Mouse (Mus musculus) CH12.LX (cell line): ENCODE measurements around the gene Amdhd1. TPM values are rescaled to one million over a fixed set of nuclear protein-coding genes. Genes with fewer than 3 reads are reported as not detected.

Experiments
- DNase-seq: peaks from one replicate; pipeline ENCODE4 v3.0.0-alpha.2; 2013; ENCODE audit errors: extremely low read depth
- H3K27ac ChIP-seq: 2 replicates; pipeline ENCODE4 v1.5.1; 2012; ENCODE audit warnings: low read depth, mild to moderate bottlenecking, control low read depth, moderate library complexity; ENCODE audit not compliant: insufficient read depth
- H3K27me3 ChIP-seq: replicated peaks from 2 replicates; pipeline ENCODE3; 2012; ENCODE audit warnings: inconsistent platforms
- H3K36me3 ChIP-seq, 2 experiments: replicated peaks in 1 of 2; 2 replicates each; pipeline versions ENCODE3 to v1.6.1; 2012; ENCODE audit warnings: inconsistent platforms in 1 of 2, low read length in 1 of 2, mild to moderate bottlenecking in 1 of 2, mixed read lengths in 1 of 2, moderate library complexity in 1 of 2; ENCODE audit not compliant: control insufficient read depth in 1 of 2, insufficient read depth in 1 of 2
- H3K4me1 ChIP-seq, 2 experiments: 2 replicates each; pipeline ENCODE4 v1.6.1; 2012; ENCODE audit warnings: inconsistent platforms in 1 of 2, moderate library complexity in 1 of 2; ENCODE audit not compliant: insufficient read depth in 2 of 2, control insufficient read depth in 1 of 2
- H3K4me2 ChIP-seq: 2 replicates; pipeline ENCODE4 v1.6.1; 2012; ENCODE audit warnings: low read depth, mild to moderate bottlenecking, control low read depth; ENCODE audit not compliant: poor library complexity, insufficient read depth, severe bottlenecking
- H3K4me3 ChIP-seq, 3 experiments: fragments of 150-350 bp in 1 of 3; sonication (generic) in 1 of 3; replicated peaks in 1 of 3; 2 replicates each; pipeline versions ENCODE3 to v1.5.1; 2011 to 2012; ENCODE audit warnings: low read depth in 2 of 3, low read length in 2 of 3, mild to moderate bottlenecking in 2 of 3, moderate library complexity in 2 of 3, control low read depth in 1 of 3, improper control_type of control experiment in 1 of 3, inconsistent platforms in 1 of 3, mixed read lengths in 1 of 3; ENCODE audit not compliant: poor library complexity in 1 of 3
- H3K79me2 ChIP-seq: replicated peaks from 2 replicates; pipeline ENCODE4 v1.6.1; 2012; ENCODE audit warnings: mild to moderate bottlenecking, moderate library complexity; ENCODE audit not compliant: control insufficient read depth, poor library complexity, insufficient read depth, severe bottlenecking; ENCODE audit errors: extremely low read depth
- H3K9ac ChIP-seq: 2 replicates; pipeline ENCODE4 v1.6.1; 2012; ENCODE audit warnings: low read depth, mild to moderate bottlenecking, control low read depth, moderate library complexity; ENCODE audit not compliant: insufficient read depth
- H3K9me3 ChIP-seq: replicated peaks from 2 replicates; pipeline ENCODE3; 2012; ENCODE audit warnings: low read length, inconsistent platforms, mixed read lengths
- BHLHE40 ChIP-seq: IDR thresholded peaks from 2 replicates; pipeline ENCODE4 v1.6.1; 2011; ENCODE audit warnings: mild to moderate bottlenecking, low read depth, low read length, improper control_type of control experiment
- CHD1 ChIP-seq: IDR thresholded peaks from 2 replicates; pipeline ENCODE4 v1.6.1; 2012; ENCODE audit warnings: low read depth, low read length, improper control_type of control experiment, inconsistent platforms
- CHD2 ChIP-seq: IDR thresholded peaks from 2 replicates; pipeline ENCODE4 v1.6.1; 2011; ENCODE audit warnings: low read length, improper control_type of control experiment
- CTCF ChIP-seq, 2 experiments: IDR thresholded peaks in 1 of 2; conservative IDR thresholded peaks in 1 of 2; 2 replicates each; pipeline ENCODE4 v1.5.1; 2011 to 2012; ENCODE audit warnings: low read depth in 2 of 2, low read length in 2 of 2, improper control_type of control experiment in 1 of 2, inconsistent platforms in 1 of 2, mild to moderate bottlenecking in 1 of 2, moderate library complexity in 1 of 2
- E2F4 ChIP-seq: IDR thresholded peaks from 2 replicates; pipeline ENCODE4 v1.6.1; 2011; ENCODE audit warnings: low read depth, low read length, improper control_type of control experiment; ENCODE audit not compliant: insufficient replicate concordance
- ELF1 ChIP-seq: IDR thresholded peaks from 2 replicates; pipeline ENCODE4 v1.6.1; 2014; ENCODE audit warnings: low read depth, mild to moderate bottlenecking, inconsistent platforms, low read length, improper control_type of control experiment
- EP300 ChIP-seq: IDR thresholded peaks from 2 replicates; pipeline ENCODE4 v1.6.1; 2011; ENCODE audit warnings: low read length, improper control_type of control experiment
- ETS1 ChIP-seq: conservative IDR thresholded peaks from 2 replicates; pipeline ENCODE4 v1.6.1; 2012; ENCODE audit warnings: low read depth, mild to moderate bottlenecking, inconsistent platforms, low read length, improper control_type of control experiment, moderate library complexity
- GABPA ChIP-seq: IDR thresholded peaks from 2 replicates; pipeline ENCODE4 v1.6.1; 2012; ENCODE audit warnings: low read depth, low read length, improper control_type of control experiment, inconsistent platforms; ENCODE audit not compliant: insufficient replicate concordance
- HCFC1 ChIP-seq: IDR thresholded peaks from 2 replicates; pipeline ENCODE4 v1.6.1; 2012; ENCODE audit warnings: low read depth, mild to moderate bottlenecking, inconsistent platforms, low read length, improper control_type of control experiment
- IRF4 ChIP-seq: IDR thresholded peaks from 2 replicates; pipeline ENCODE4 v1.6.1; 2014; ENCODE audit warnings: low read depth, mild to moderate bottlenecking, inconsistent platforms, low read length, improper control_type of control experiment
- JUN ChIP-seq: IDR thresholded peaks from 2 replicates; pipeline ENCODE4 v1.6.1; 2011; ENCODE audit warnings: low read depth, mild to moderate bottlenecking, low read length, improper control_type of control experiment, moderate library complexity; ENCODE audit not compliant: insufficient read depth
- JUND ChIP-seq: conservative IDR thresholded peaks from 2 replicates; pipeline ENCODE4 v1.6.1; 2011; ENCODE audit warnings: low read depth, low read length, improper control_type of control experiment
- KAT2A ChIP-seq: IDR thresholded peaks from 2 replicates; pipeline ENCODE4 v1.6.1; 2012; ENCODE audit warnings: low read length, improper control_type of control experiment, inconsistent platforms; ENCODE audit not compliant: insufficient replicate concordance
- MAFK ChIP-seq: IDR thresholded peaks from 2 replicates; pipeline ENCODE4 v1.6.1; 2011; ENCODE audit warnings: low read length, improper control_type of control experiment; ENCODE audit not compliant: insufficient replicate concordance
- MAX ChIP-seq: IDR thresholded peaks from 2 replicates; pipeline ENCODE4 v1.6.1; 2011; ENCODE audit warnings: low read length, improper control_type of control experiment
- MAZ ChIP-seq: IDR thresholded peaks from 2 replicates; pipeline ENCODE4 v1.6.1; 2012; ENCODE audit warnings: low read depth, mild to moderate bottlenecking, inconsistent platforms, low read length, improper control_type of control experiment, moderate library complexity
- MEF2A ChIP-seq: IDR thresholded peaks from 2 replicates; pipeline ENCODE4 v1.6.1; 2014; ENCODE audit warnings: low read depth, mild to moderate bottlenecking, inconsistent platforms, low read length, improper control_type of control experiment, borderline replicate concordance
- MXI1 ChIP-seq: IDR thresholded peaks from 2 replicates; pipeline ENCODE4 v1.6.1; 2011; ENCODE audit warnings: mild to moderate bottlenecking, low read depth, low read length, improper control_type of control experiment
- MYC ChIP-seq: IDR thresholded peaks from 2 replicates; pipeline ENCODE4 v1.6.1; 2011; ENCODE audit warnings: low read depth, mild to moderate bottlenecking, improper control_type of control experiment, low read length
- NELFE ChIP-seq: IDR thresholded peaks from 2 replicates; pipeline ENCODE4 v1.6.1; 2011; ENCODE audit warnings: low read depth, low read length, improper control_type of control experiment
- NRF1 ChIP-seq: IDR thresholded peaks from 2 replicates; pipeline ENCODE4 v1.6.1; 2014; ENCODE audit warnings: low read depth, mild to moderate bottlenecking, inconsistent platforms, low read length, improper control_type of control experiment, moderate library complexity
- PAX5 ChIP-seq: IDR thresholded peaks from 2 replicates; pipeline ENCODE4 v1.6.1; 2012; ENCODE audit warnings: low read length, inconsistent platforms, mixed read lengths
- POLR2A ChIP-seq: IDR thresholded peaks from 2 replicates; pipeline ENCODE4 v1.6.1; 2011; ENCODE audit warnings: low read depth, mild to moderate bottlenecking, improper control_type of control experiment, low read length
- POLR2AphosphoS2 ChIP-seq: IDR thresholded peaks from 2 replicates; pipeline ENCODE4 v1.6.1; 2011; ENCODE audit warnings: low read depth, low read length, improper control_type of control experiment
- RAD21 ChIP-seq: IDR thresholded peaks from 2 replicates; pipeline ENCODE4 v1.6.1; 2011; ENCODE audit warnings: low read depth, mild to moderate bottlenecking, low read length, improper control_type of control experiment, moderate library complexity
- RCOR1 ChIP-seq: conservative IDR thresholded peaks from 2 replicates; pipeline ENCODE4 v1.6.1; 2012; ENCODE audit warnings: low read depth, mild to moderate bottlenecking, inconsistent platforms, low read length, improper control_type of control experiment
- SIN3A ChIP-seq: IDR thresholded peaks from 2 replicates; pipeline ENCODE4 v1.6.1; 2012; ENCODE audit warnings: low read length, improper control_type of control experiment, inconsistent platforms
- SMC3 ChIP-seq: IDR thresholded peaks from 2 replicates; pipeline ENCODE4 v1.6.1; 2011; ENCODE audit warnings: low read depth, low read length, improper control_type of control experiment
- TBP ChIP-seq: conservative IDR thresholded peaks from 2 replicates; pipeline ENCODE4 v1.6.1; 2011; ENCODE audit warnings: low read depth, low read length, improper control_type of control experiment
- TCF12 ChIP-seq: IDR thresholded peaks from 2 replicates; pipeline ENCODE4 v1.6.1; 2014; ENCODE audit warnings: low read depth, mild to moderate bottlenecking, inconsistent platforms, low read length, improper control_type of control experiment
- UBTF ChIP-seq: IDR thresholded peaks from 2 replicates; pipeline ENCODE4 v1.6.1; 2012; ENCODE audit warnings: low read depth, mild to moderate bottlenecking, inconsistent platforms, low read length, improper control_type of control experiment, moderate library complexity
- USF1 ChIP-seq: IDR thresholded peaks from 2 replicates; pipeline ENCODE4 v1.6.1; 2014; ENCODE audit warnings: low read depth, mild to moderate bottlenecking, inconsistent platforms, low read length, improper control_type of control experiment
- USF2 ChIP-seq: conservative IDR thresholded peaks from 2 replicates; pipeline ENCODE4 v1.6.1; 2011; ENCODE audit warnings: low read depth, low read length, improper control_type of control experiment
- ZC3H11A ChIP-seq: IDR thresholded peaks from 2 replicates; pipeline ENCODE4 v1.6.1; 2012; ENCODE audit warnings: low read depth, mild to moderate bottlenecking, inconsistent platforms, low read length, improper control_type of control experiment
- ZKSCAN1 ChIP-seq: IDR thresholded peaks from 2 replicates; pipeline ENCODE4 v1.6.1; 2012; ENCODE audit warnings: low read depth, inconsistent platforms, low read length, improper control_type of control experiment, borderline replicate concordance
- ZMIZ1 ChIP-seq: IDR thresholded peaks from 2 replicates; pipeline ENCODE4 v1.6.1; 2012; ENCODE audit warnings: low read depth, mild to moderate bottlenecking, inconsistent platforms, low read length, improper control_type of control experiment
- ZNF384 ChIP-seq: IDR thresholded peaks from 2 replicates; pipeline ENCODE4 v1.6.1; 2012; ENCODE audit warnings: low read depth, low read length, improper control_type of control experiment, inconsistent platforms
- dilution Hi-C: fragments of 300-500 bp; cut with MboI; formaldehyde crosslinking; loops from 2 replicates; pipeline ENCODE4 v1.14.3; 2020; ENCODE audit warnings: low sequenced_read_pairs; ENCODE audit not compliant: extremely low pct_unique_long_range_greater_than_20kb, extremely low pct_ligation_motif_present
- in situ Hi-C: fragments of 300-500 bp; cut with MboI; formaldehyde crosslinking; loops from 3 replicates; pipeline ENCODE4 v1.14.3; 2019; ENCODE audit warnings: low sequenced_read_pairs, low pct_ligation_motif_present, low pct_unique_long_range_greater_than_20kb, mixed read lengths
- polyA plus RNA-seq: library from polyadenylated mRNA; unstranded; fragments of >175 nt; gene quantifications from 2 replicates; pipeline ENCODE4 v1.2.1, GENCODE M21; 2012; ENCODE audit warnings: low read depth; ENCODE audit not compliant: insufficient read length
- total RNA-seq, 2 experiments: library from RNA; depleted of rRNA; stranded (reverse); fragments of 300-350 nt in 1 of 2; fragments of >200 nt in 1 of 2; gene quantifications; 2 replicates each; pipeline ENCODE4 v1.2.3; 2012 to 2014

Gene Amdhd1
- total and polyA plus RNA-seq, 3 experiments = 2.3 to 8.4 (median 3.3) TPM

- TF ChIP-seq GABPA (no peak), RCOR1 (0 out of 2 replicates have a peak, but pooled peaks have one; percentile 52), ETS1 (no peak), MAX (peak; percentile 70), CHD1 (no peak), JUN (no peak), NELFE (peak; percentile 72), MAFK (no peak), CHD2 (peak; percentile 98), ZC3H11A (no peak), CTCF (conservative IDR thresholded peaks at IDR 0.05 in 1 of 2, IDR thresholded peaks at IDR 0.05 in 1 of 2; ENCODE audit: low read depth in 2 of 2, low read length in 2 of 2) (no peak), BHLHE40 (peak; percentile 23; the same call in 1 of the 2 replicates), HCFC1 (peak; percentile 91), SMC3 (no peak), E2F4 (0 out of 2 replicates have a peak, but pooled peaks have one; percentile 24), SIN3A (peak; percentile 95), ZMIZ1 (peak; percentile 51; the same call in 1 of the 2 replicates), MAZ (no peak), TCF12 (peak; percentile 75), EP300 (no peak), MYC (peak; percentile 93), PAX5 (no peak), KAT2A (peak; percentile 96; the same call in 1 of the 2 replicates), JUND (no peak), IRF4 (peak; percentile 11; the same call in 1 of the 2 replicates), NRF1 (peak; percentile 69), ELF1 (no peak; the same call in 1 of the 2 replicates), USF2 (no peak), ZNF384 (no peak), POLR2A (peak; percentile 82), RAD21 (no peak), USF1 (peak; percentile 34), POLR2AphosphoS2 (no peak), UBTF (no peak), MXI1 (peak; percentile 95), ZKSCAN1 (no peak), TBP (no peak), MEF2A (no peak)
- dilution Hi-C loops (no loop called here), in situ Hi-C loops (loop anchor here (25.0 kb wide), 1 partner anchor 527 kb away; no protein-coding TSS in a partner anchor)
- peaks cover 5 to 30% of the 10 kb centered on the region in 2 experiments for H3K4me1 ChIP-seq
- peaks cover 47% of the 10 kb centered on the region for H3K79me2 ChIP-seq
- H3K9ac ChIP-seq = peak within 1 kb of the TSS; percentile 75
- no peaks in the 10 kb centered on the region for H3K9me3 ChIP-seq
- H3K36me3 ChIP-seq = peaks cover 22 to 34% of the 10 kb centered on the region in 2 experiments
- DNase-seq = peak; percentile 96
- no peaks in the 10 kb centered on the region for H3K27me3 ChIP-seq
- no peak within 1 kb of the TSS for H3K27ac ChIP-seq
- peak within 1 kb of the TSS; percentile 99 for H3K4me2 ChIP-seq
- H3K4me3 ChIP-seq = peak within 1 kb of the TSS; percentile 89 to 96 (median 93)
Measured at GRCm38 (mm10) chr10:93589281-93589848, 49.5 kb upstream of the Amdhd1 start, which contains the start of gene Snrpf. Gene Snrpf, minus strand, starts transcription at chr10:93589706.
